Mouse (Mus musculus): ENCODE results near the gene Zfp619. TPM values are rescaled to one million over a fixed set of nuclear protein-coding genes. Genes with fewer than 3 reads are reported as not detected.

Zfp619 gene
- polyA plus RNA-seq, 1 experiment from 2014 or later = 1.2 TPM

- no peaks in the 10 kb centered on the region for H3K9me3 ChIP-seq (replicated peaks; ENCODE audit: control insufficient read depth, low read length)
- no peak overlapping the region for H3K4me2 ChIP-seq (ENCODE audit: low read depth, low read length)
- H3K4me3 ChIP-seq (ENCODE audit: low read length) = no peak overlapping the region
- H3K9ac ChIP-seq (ENCODE audit: low read length) = no peak overlapping the region
- ATAC-seq (replicated peaks; ENCODE audit: extremely low read depth, insufficient read depth, low FRiP score) = no peak
- no peaks in the 10 kb centered on the region for H3K36me3 ChIP-seq (ENCODE audit: control insufficient read depth, insufficient read depth)
- WGBS = 31% methylated on average over 1 of the region's 1 CpGs
- no peaks in the 10 kb centered on the region for H3K27me3 ChIP-seq (ENCODE audit: control insufficient read depth, insufficient read depth, low read length)
- H3K27ac ChIP-seq (ENCODE audit: low read length) = peak overlapping the region; percentile 34
- peaks cover 22% of the 10 kb centered on the region for H3K4me1 ChIP-seq (ENCODE audit: control insufficient read depth, insufficient read depth, low read length)
Observed at GRCm38 (mm10) chr7:39543151-39543550, 25.6 kb downstream of the Zfp619 start.

- Histone ChIP-seq H3K27ac (ENCODE audit: low read length) (peak overlapping the region; percentile 96), H3K9ac (ENCODE audit: low read length) (peak overlapping the region; percentile 92), H3K4me3 (ENCODE audit: low read length) (peak overlapping the region; percentile 75), H3K4me1 (ENCODE audit: control insufficient read depth, insufficient read depth, low read length) (peaks cover 27% of the 10 kb centered on the region), H3K9me3 (replicated peaks; ENCODE audit: control insufficient read depth, low read length) (no peaks in the 10 kb centered on the region), H3K27me3 (ENCODE audit: control insufficient read depth, insufficient read depth, low read length) (no peaks in the 10 kb centered on the region), H3K36me3 (ENCODE audit: control insufficient read depth, insufficient read depth) (no peaks in the 10 kb centered on the region), H3K4me2 (ENCODE audit: low read depth, low read length) (peak overlapping the region; percentile 82)
- under 1% methylated on average over 43 of the region's 43 CpGs for WGBS
- peak; percentile 97 for ATAC-seq (replicated peaks; ENCODE audit: extremely low read depth, insufficient read depth, low FRiP score)
Observed at GRCm38 (mm10) chr7:39544242-39545111, 26.9 kb downstream of the Zfp619 start.

- peak overlapping the region; percentile 75 for H3K4me3 ChIP-seq (ENCODE audit: low read length)
- H3K4me2 ChIP-seq (ENCODE audit: low read depth, low read length) = peak overlapping the region; percentile 82
- H3K9ac ChIP-seq (ENCODE audit: low read length) = peak overlapping the region; percentile 92
- no peaks in the 10 kb centered on the region for H3K9me3 ChIP-seq (replicated peaks; ENCODE audit: control insufficient read depth, low read length)
- H3K4me1 ChIP-seq (ENCODE audit: control insufficient read depth, insufficient read depth, low read length) = peaks cover 29% of the 10 kb centered on the region
- H3K36me3 ChIP-seq (ENCODE audit: control insufficient read depth, insufficient read depth) = no peaks in the 10 kb centered on the region
- WGBS = 36% methylated on average over 10 of the region's 10 CpGs
- ATAC-seq (replicated peaks; ENCODE audit: extremely low read depth, insufficient read depth, low FRiP score) = no peak
- no peaks in the 10 kb centered on the region for H3K27me3 ChIP-seq (ENCODE audit: control insufficient read depth, insufficient read depth, low read length)
- H3K27ac ChIP-seq (ENCODE audit: low read length) = peak overlapping the region; percentile 96
Observed at GRCm38 (mm10) chr7:39545134-39545533, 27.6 kb downstream of the Zfp619 start.

GRCm38 (mm10) chr7:39549336-39549735 lies 31.8 kb downstream of the Zfp619 start:
- no peaks in the 10 kb centered on the region for H3K9me3 ChIP-seq (replicated peaks; ENCODE audit: control insufficient read depth, low read length)
- no peaks in the 10 kb centered on the region for H3K27me3 ChIP-seq (ENCODE audit: control insufficient read depth, insufficient read depth, low read length)
- H3K4me3 ChIP-seq (ENCODE audit: low read length) = no peak overlapping the region
- no peak overlapping the region for H3K27ac ChIP-seq (ENCODE audit: low read length)
- WGBS = 65% methylated on average over 2 of the region's 2 CpGs
- no peak overlapping the region for H3K9ac ChIP-seq (ENCODE audit: low read length)
- peaks cover 25% of the 10 kb centered on the region for H3K4me1 ChIP-seq (ENCODE audit: control insufficient read depth, insufficient read depth, low read length)
- H3K36me3 ChIP-seq (ENCODE audit: control insufficient read depth, insufficient read depth) = no peaks in the 10 kb centered on the region
- no peak overlapping the region for H3K4me2 ChIP-seq (ENCODE audit: low read depth, low read length)
- no peak for ATAC-seq (replicated peaks; ENCODE audit: extremely low read depth, insufficient read depth, low FRiP score)

GRCm38 (mm10) chr7:39551976-39552891 lies 34.7 kb downstream of the Zfp619 start:
- Histone ChIP-seq H3K36me3 (ENCODE audit: control insufficient read depth, insufficient read depth) (peaks cover 7% of the 10 kb centered on the region; the same call in 1 of the 2 replicates), H3K27ac (ENCODE audit: low read length) (peak overlapping the region; percentile 96), H3K4me2 (ENCODE audit: low read depth, low read length) (peak overlapping the region; percentile 74), H3K9me3 (replicated peaks; ENCODE audit: control insufficient read depth, low read length) (no peaks in the 10 kb centered on the region), H3K9ac (ENCODE audit: low read length) (peak overlapping the region; percentile 91), H3K27me3 (ENCODE audit: control insufficient read depth, insufficient read depth, low read length) (no peaks in the 10 kb centered on the region), H3K4me3 (ENCODE audit: low read length) (peak overlapping the region; percentile 87), H3K4me1 (ENCODE audit: control insufficient read depth, insufficient read depth, low read length) (peaks cover 17% of the 10 kb centered on the region)
- WGBS = 4% methylated on average over 52 of the region's 52 CpGs
- peak; percentile 100 for ATAC-seq (replicated peaks; ENCODE audit: extremely low read depth, insufficient read depth, low FRiP score)

- Histone ChIP-seq H3K9me3 (replicated peaks; ENCODE audit: control insufficient read depth, low read length) (no peaks in the 10 kb centered on the region), H3K9ac (ENCODE audit: low read length) (peak overlapping the region; percentile 91), H3K4me3 (ENCODE audit: low read length) (peak overlapping the region; percentile 87), H3K4me1 (ENCODE audit: control insufficient read depth, insufficient read depth, low read length) (peaks cover 17% of the 10 kb centered on the region), H3K36me3 (ENCODE audit: control insufficient read depth, insufficient read depth) (peaks cover 7% of the 10 kb centered on the region; the same call in 1 of the 2 replicates), H3K27ac (ENCODE audit: low read length) (peak overlapping the region; percentile 96; the same call in 1 of the 2 replicates), H3K4me2 (ENCODE audit: low read depth, low read length) (peak overlapping the region; percentile 74), H3K27me3 (ENCODE audit: control insufficient read depth, insufficient read depth, low read length) (no peaks in the 10 kb centered on the region)
- ATAC-seq (replicated peaks; ENCODE audit: extremely low read depth, insufficient read depth, low FRiP score) = no peak
- WGBS = 7% methylated on average over 5 of the region's 5 CpGs
Observed at GRCm38 (mm10) chr7:39552993-39553392, 35.4 kb downstream of the Zfp619 start.

- H3K27me3 ChIP-seq (ENCODE audit: control insufficient read depth, insufficient read depth, low read length) = no peaks in the 10 kb centered on the region
- no peak for ATAC-seq (replicated peaks; ENCODE audit: extremely low read depth, insufficient read depth, low FRiP score)
- H3K27ac ChIP-seq (ENCODE audit: low read length) = no peak overlapping the region
- H3K4me2 ChIP-seq (ENCODE audit: low read depth, low read length) = no peak overlapping the region
- no peak overlapping the region for H3K9ac ChIP-seq (ENCODE audit: low read length)
- H3K36me3 ChIP-seq (ENCODE audit: control insufficient read depth, insufficient read depth) = peaks cover 7% of the 10 kb centered on the region; the same call in 1 of the 2 replicates
- H3K9me3 ChIP-seq (replicated peaks; ENCODE audit: control insufficient read depth, low read length) = no peaks in the 10 kb centered on the region
- peaks cover 17% of the 10 kb centered on the region for H3K4me1 ChIP-seq (ENCODE audit: control insufficient read depth, insufficient read depth, low read length)
- 74% methylated on average over 4 of the region's 4 CpGs for WGBS
- H3K4me3 ChIP-seq (ENCODE audit: low read length) = no peak overlapping the region
Observed at GRCm38 (mm10) chr7:39553871-39554270, 36.3 kb downstream of the Zfp619 start.

- Histone ChIP-seq H3K4me1 (ENCODE audit: control insufficient read depth, insufficient read depth, low read length) (no peaks in the 10 kb centered on the region), H3K4me2 (ENCODE audit: low read depth, low read length) (no peak overlapping the region), H3K36me3 (ENCODE audit: control insufficient read depth, insufficient read depth) (no peaks in the 10 kb centered on the region), H3K27me3 (ENCODE audit: control insufficient read depth, insufficient read depth, low read length) (no peaks in the 10 kb centered on the region), H3K9ac (ENCODE audit: low read length) (no peak overlapping the region), H3K27ac (ENCODE audit: low read length) (no peak overlapping the region), H3K9me3 (replicated peaks; ENCODE audit: control insufficient read depth, low read length) (no peaks in the 10 kb centered on the region), H3K4me3 (ENCODE audit: low read length) (no peak overlapping the region)
- no peak for ATAC-seq (replicated peaks; ENCODE audit: extremely low read depth, insufficient read depth, low FRiP score)
- 78% methylated on average over 2 of the region's 2 CpGs for WGBS
Observed at GRCm38 (mm10) chr7:39580066-39580465, 62.5 kb downstream of the Zfp619 start.

All from heart, embryonic 16.5 days (tissue).